Comparison of ENCODE assay signal across 7 mouse cellular contexts in the genomic region with DNA sequence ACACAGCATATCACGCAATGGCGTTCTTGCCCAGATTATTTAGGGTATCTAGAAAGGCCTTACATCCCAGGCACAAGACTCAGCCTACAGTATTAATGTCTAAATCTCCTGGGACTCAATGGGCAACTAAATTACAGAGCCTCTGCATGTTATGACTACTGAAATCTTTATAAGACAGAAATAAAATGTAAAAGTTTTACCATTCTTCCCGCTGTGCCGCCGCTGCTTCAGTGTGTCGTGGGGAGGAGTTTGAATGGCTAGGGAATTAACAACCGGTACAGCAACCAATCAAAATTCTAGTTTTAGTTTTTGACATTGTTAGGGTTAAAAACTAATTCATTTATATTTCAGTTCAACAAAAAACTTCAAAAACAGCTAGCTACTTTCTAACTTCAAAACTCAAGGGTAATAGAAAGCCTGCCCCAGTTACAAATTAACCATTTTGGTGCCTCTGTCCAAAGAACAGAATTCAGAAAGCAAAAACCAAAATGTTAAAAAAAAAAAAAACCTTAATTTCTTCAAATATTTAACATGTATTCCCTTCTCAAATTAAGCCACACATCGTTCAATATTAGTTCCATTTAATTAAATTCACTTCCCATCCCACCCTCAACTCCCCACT. TPM values are rescaled to one million over a fixed set of nuclear protein-coding genes. Genes with fewer than 3 reads are reported as not detected.
DNase-seq lines count a peak whose midpoint lies in the region; ATAC-seq and TF ChIP-seq lines count a peak whose summit lies in the region.

No protein-coding gene starts in this region.

- peak; percentile 38 for DNase-seq in retina, embryonic 14.5 days (ENCODE audit: low spot score)
- DNase-seq in retina, postnatal 1 day, result no peak
- DNase-seq in embryonic facial prominence, embryonic 14.5 days (ENCODE audit: low spot score), result peak; percentile 26
- DNase-seq in urinary bladder, postnatal 25 days (ENCODE audit: low spot score), result no peak
- DNase-seq in right cerebral cortex, postnatal 10 days (ENCODE audit: low spot score in 2 of 2), result no peak

- ATAC-seq in embryonic facial prominence, embryonic 14.5 days (ENCODE audit: low read depth), result no peak
- no peak for ATAC-seq in intestine, postnatal 0 days
- no peak for ATAC-seq in stomach, embryonic 14.5 days (ENCODE audit: insufficient number of reproducible peaks, insufficient read depth, low FRiP score, low read depth)

- 6% methylated on average over 8 of the region's 8 CpGs for WGBS in embryonic facial prominence, embryonic 14.5 days
- 3% methylated on average over 8 of the region's 8 CpGs for WGBS in intestine, postnatal 0 days
- WGBS in stomach, embryonic 14.5 days, result 7% methylated on average over 8 of the region's 8 CpGs

- H3K36me3 ChIP-seq in embryonic facial prominence, embryonic 14.5 days (ENCODE audit: control insufficient read depth, insufficient read depth, low read length), result peaks cover 17% of the 10 kb centered on the region; the same call in 1 of the 2 replicates
- H3K36me3 ChIP-seq in intestine, postnatal 0 days (ENCODE audit: control insufficient read depth, insufficient read depth), result 0 out of 2 replicates have a peak, but pooled peaks cover 6% of the 10 kb centered on the region
- H3K36me3 ChIP-seq in stomach, embryonic 14.5 days (ENCODE audit: control insufficient read depth, insufficient read depth, low read length), result peaks cover 5% of the 10 kb centered on the region; the same call in 1 of the 2 replicates

- H3K9ac ChIP-seq in embryonic facial prominence, embryonic 14.5 days (ENCODE audit: low read depth, low read length), result peak overlapping the region; percentile 99
- H3K9ac ChIP-seq in intestine, postnatal 0 days (ENCODE audit: low read depth, low read length), result peak overlapping the region; percentile 98; the same call in 1 of the 2 replicates
- H3K9ac ChIP-seq in stomach, embryonic 14.5 days (replicated peaks; ENCODE audit: low read depth, low read length), result peak overlapping the region; percentile 92

- no peaks in the 10 kb centered on the region for H3K27me3 ChIP-seq in embryonic facial prominence, embryonic 14.5 days (replicated peaks; ENCODE audit: control insufficient read depth, insufficient read depth, low read length)
- H3K27me3 ChIP-seq in intestine, postnatal 0 days (replicated peaks; ENCODE audit: control insufficient read depth, insufficient read depth, low read length), result no peaks in the 10 kb centered on the region
- H3K27me3 ChIP-seq in stomach, embryonic 14.5 days (ENCODE audit: control insufficient read depth, insufficient read depth, low read length), result no peaks in the 10 kb centered on the region

- peak overlapping the region; percentile 93 for H3K4me2 ChIP-seq in embryonic facial prominence, embryonic 14.5 days (ENCODE audit: low read depth, low read length)
- H3K4me2 ChIP-seq in intestine, postnatal 0 days (replicated peaks; ENCODE audit: low read depth), result peak overlapping the region; percentile 72
- H3K4me2 ChIP-seq in stomach, embryonic 14.5 days (replicated peaks; ENCODE audit: low read depth, low read length), result peak overlapping the region; percentile 79

- no peak for TF ChIP-seq CTCF in intestine, postnatal 0 days (IDR thresholded peaks at IDR 0.05; ENCODE audit: low read depth)

- H3K4me3 ChIP-seq in embryonic facial prominence, embryonic 14.5 days (ENCODE audit: low read depth, low read length), result peak overlapping the region; percentile 99
- peak overlapping the region; percentile 98 for H3K4me3 ChIP-seq in intestine, postnatal 0 days (ENCODE audit: low read depth, low read length)
- peak overlapping the region; percentile 95 for H3K4me3 ChIP-seq in stomach, embryonic 14.5 days (ENCODE audit: low read depth, low read length)

- 0 out of 2 replicates have a peak, but pooled peaks cover 4% of the 10 kb centered on the region for H3K9me3 ChIP-seq in embryonic facial prominence, embryonic 14.5 days (ENCODE audit: control insufficient read depth, low read length)
- H3K9me3 ChIP-seq in intestine, postnatal 0 days (ENCODE audit: control insufficient read depth), result no peaks in the 10 kb centered on the region
- no peaks in the 10 kb centered on the region for H3K9me3 ChIP-seq in stomach, embryonic 14.5 days (ENCODE audit: control insufficient read depth, low read depth, low read length)

- H3K4me1 ChIP-seq in embryonic facial prominence, embryonic 14.5 days (ENCODE audit: control insufficient read depth, insufficient read depth, low read length), result peaks cover 36% of the 10 kb centered on the region
- H3K4me1 ChIP-seq in intestine, postnatal 0 days (replicated peaks; ENCODE audit: control insufficient read depth, insufficient read depth, low read length), result peaks cover 9% of the 10 kb centered on the region
- peaks cover 19% of the 10 kb centered on the region; the same call in 1 of the 2 replicates for H3K4me1 ChIP-seq in stomach, embryonic 14.5 days (ENCODE audit: control insufficient read depth, insufficient read depth, low read length)

- H3K27ac ChIP-seq in embryonic facial prominence, embryonic 14.5 days (replicated peaks; ENCODE audit: low read depth, low read length), result no peak overlapping the region
- H3K27ac ChIP-seq in intestine, postnatal 0 days (ENCODE audit: low read depth, low read length), result no peak overlapping the region
- no peak overlapping the region for H3K27ac ChIP-seq in stomach, embryonic 14.5 days (ENCODE audit: low read length)

RNA-seq across cellular contexts. Expression of a gene that starts 2.3 kb away (rescaled TPM):
- polyA plus RNA-seq in embryonic facial prominence, embryonic 14.5 days (2014; fragmentation: Nextera tagmentation; extraction: Ambion mirVana), result 127 and 140 TPM in 2 replicates
- 66.5 and 67.1 TPM in 2 replicates for polyA plus RNA-seq in intestine, postnatal 0 days (2015; fragmentation: Nextera tagmentation; extraction: Ambion mirVana)
- polyA plus RNA-seq in stomach, embryonic 14.5 days (2014; fragmentation: Nextera tagmentation; extraction: Ambion mirVana), result 126 and 147 TPM in 2 replicates

RNA-seq across cellular contexts. Expression of a gene that starts 2.4 kb away (rescaled TPM):
- polyA plus RNA-seq in embryonic facial prominence, embryonic 14.5 days (2014; fragmentation: Nextera tagmentation; extraction: Ambion mirVana), result 1.7 and 2.4 TPM in 2 replicates
- 1.5 and 2.4 TPM in 2 replicates for polyA plus RNA-seq in intestine, postnatal 0 days (2015; fragmentation: Nextera tagmentation; extraction: Ambion mirVana)
- 2.4 and 3.7 TPM in 2 replicates for polyA plus RNA-seq in stomach, embryonic 14.5 days (2014; fragmentation: Nextera tagmentation; extraction: Ambion mirVana)

Comparison
In these comparisons a context has a peak if more than half of its experiments do, and no peak if none do; other contexts are left out.
1. DNase-seq: peak in retina, embryonic 14.5 days (single experiment) and embryonic facial prominence, embryonic 14.5 days (single experiment); none in retina, postnatal 1 day (single experiment), urinary bladder, postnatal 25 days (single experiment) and right cerebral cortex, postnatal 10 days (0 of 2).
2. Peak in every context shown above with its lines, with median percentiles within 50 percentile points of each other: H3K4me2 ChIP-seq, H3K4me3 ChIP-seq and H3K9ac ChIP-seq.